Mouse (Mus musculus): ENCODE measurements around the gene Rprd1b. TPM values are rescaled to one million over a fixed set of nuclear protein-coding genes. Genes with fewer than 3 reads are reported as not detected.

Gene Rprd1b
- total RNA-seq, 2 experiments from 2014 or later, result 34.0 to 36.6 TPM

DNA sequence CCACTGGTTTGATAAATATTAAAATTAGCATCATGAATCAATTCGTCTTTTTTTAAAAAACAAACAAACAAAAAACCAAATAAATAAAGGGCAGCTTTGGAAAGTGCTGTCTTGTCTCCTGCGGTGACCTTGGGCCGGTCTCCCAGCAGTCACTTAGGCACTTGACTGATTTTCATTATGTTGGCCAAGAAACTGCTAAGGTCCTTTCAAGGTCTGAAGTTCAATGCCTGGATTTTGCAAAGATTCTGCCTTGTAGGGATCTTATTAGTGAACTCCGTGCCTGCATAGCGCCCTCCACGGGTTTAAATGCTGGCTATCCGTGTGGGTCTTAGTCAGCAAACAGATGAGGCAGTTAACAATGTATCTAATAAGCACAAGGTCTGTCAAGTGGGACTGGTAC lies 50.7 kb downstream of the Rprd1b start:
- no peak for DNase-seq (ENCODE audit: low spot score in 2 of 2)

GRCm38 (mm10) chr2:158079843-158080395 lies 51.6 kb downstream of the Rprd1b start:
- no peak for DNase-seq (ENCODE audit: low spot score in 2 of 2)

- no peak for DNase-seq (ENCODE audit: low spot score in 2 of 2)
Measured at GRCm38 (mm10) chr2:158080622-158081241, 52.4 kb downstream of the Rprd1b start.

GRCm38 (mm10) chr2:158084486-158084885 lies 56.2 kb downstream of the Rprd1b start:
- no peak for DNase-seq (ENCODE audit: low spot score in 2 of 2)

GRCm38 (mm10) chr2:158090096-158090495 lies 61.8 kb downstream of the Rprd1b start:
- DNase-seq (ENCODE audit: low spot score in 2 of 2), result no peak

GRCm38 (mm10) chr2:158093345-158093744 lies 65.0 kb downstream of the Rprd1b start:
- DNase-seq (ENCODE audit: low spot score in 2 of 2), result no peak

DNA sequence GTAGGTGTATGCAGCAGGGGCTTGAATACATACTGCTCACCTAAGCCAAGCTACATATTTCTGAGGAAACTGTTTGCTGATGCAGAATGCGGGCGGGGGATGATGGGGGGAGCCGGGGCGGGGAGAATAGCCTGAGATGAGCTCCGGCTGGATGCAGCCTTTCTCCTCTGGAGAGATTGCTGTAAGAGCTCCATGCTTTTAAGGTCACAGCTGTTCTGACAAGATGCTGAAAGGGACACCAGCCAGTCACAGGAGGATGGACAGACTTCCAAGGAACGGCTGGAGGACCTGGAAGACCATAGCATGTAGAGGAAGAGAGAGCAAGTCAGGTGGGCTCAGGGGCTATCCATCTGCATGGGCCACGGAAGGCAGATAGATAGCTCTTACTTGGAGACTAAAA lies 66.0 kb downstream of the Rprd1b start:
- no peak for DNase-seq (ENCODE audit: low spot score in 2 of 2)

- DNase-seq (ENCODE audit: low spot score in 2 of 2), result no peak
Measured at GRCm38 (mm10) chr2:158094846-158095245, 66.5 kb downstream of the Rprd1b start.

DNA sequence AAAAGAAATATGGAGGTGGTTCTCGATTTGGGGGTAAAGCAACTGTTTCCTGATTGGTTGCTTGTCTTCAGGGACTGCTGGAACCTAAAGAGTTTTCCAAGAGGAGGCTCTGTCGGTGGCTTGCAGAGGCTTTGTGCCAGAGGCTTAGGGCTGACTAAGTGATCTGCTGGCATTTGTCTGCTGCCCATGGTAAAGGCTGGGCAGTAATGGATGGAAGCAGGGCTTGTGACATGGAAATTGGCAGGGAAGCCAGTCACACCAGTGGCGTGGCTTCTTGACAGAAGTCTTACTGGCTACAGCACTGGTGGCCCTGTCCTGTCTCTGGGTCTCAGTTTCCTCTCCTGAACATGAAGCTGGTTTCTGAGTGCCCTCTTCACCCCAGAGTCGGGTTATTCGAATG lies 68.8 kb downstream of the Rprd1b start:
- no peak for DNase-seq (ENCODE audit: low spot score in 2 of 2)

GRCm38 (mm10) chr2:158098730-158099129 lies 70.4 kb downstream of the Rprd1b start:
- no peak for DNase-seq (ENCODE audit: low spot score in 2 of 2)

- DNase-seq (ENCODE audit: low spot score in 2 of 2), result no peak
Measured at GRCm38 (mm10) chr2:158099537-158099936, 71.2 kb downstream of the Rprd1b start.

- no peak for DNase-seq (ENCODE audit: low spot score in 2 of 2)
Measured at GRCm38 (mm10) chr2:158101768-158102167, 73.5 kb downstream of the Rprd1b start.

DNA sequence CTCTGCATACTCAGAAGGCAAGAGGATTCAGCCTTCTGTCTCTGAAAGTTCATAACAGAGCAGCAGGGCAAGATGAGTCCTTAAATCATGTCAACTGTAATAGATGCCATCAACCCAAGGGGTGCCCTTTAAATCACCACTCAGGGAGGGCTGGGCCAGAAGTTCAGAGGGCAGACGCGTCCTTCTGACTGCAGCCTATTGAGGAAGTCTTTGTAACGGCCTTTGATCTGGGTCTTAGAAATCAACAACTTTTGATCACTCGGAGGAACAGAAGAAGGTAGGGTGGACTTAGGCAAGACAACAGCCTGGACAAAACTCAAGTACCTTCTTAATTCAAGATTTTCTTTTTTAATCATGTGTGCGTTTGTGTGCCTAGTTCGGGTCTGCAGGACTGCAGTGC lies 76.7 kb downstream of the Rprd1b start:
- no peak for DNase-seq (ENCODE audit: low spot score in 2 of 2)

- DNase-seq (ENCODE audit: low spot score in 2 of 2), result no peak
Measured at GRCm38 (mm10) chr2:158105605-158106004, 77.3 kb downstream of the Rprd1b start.

DNA sequence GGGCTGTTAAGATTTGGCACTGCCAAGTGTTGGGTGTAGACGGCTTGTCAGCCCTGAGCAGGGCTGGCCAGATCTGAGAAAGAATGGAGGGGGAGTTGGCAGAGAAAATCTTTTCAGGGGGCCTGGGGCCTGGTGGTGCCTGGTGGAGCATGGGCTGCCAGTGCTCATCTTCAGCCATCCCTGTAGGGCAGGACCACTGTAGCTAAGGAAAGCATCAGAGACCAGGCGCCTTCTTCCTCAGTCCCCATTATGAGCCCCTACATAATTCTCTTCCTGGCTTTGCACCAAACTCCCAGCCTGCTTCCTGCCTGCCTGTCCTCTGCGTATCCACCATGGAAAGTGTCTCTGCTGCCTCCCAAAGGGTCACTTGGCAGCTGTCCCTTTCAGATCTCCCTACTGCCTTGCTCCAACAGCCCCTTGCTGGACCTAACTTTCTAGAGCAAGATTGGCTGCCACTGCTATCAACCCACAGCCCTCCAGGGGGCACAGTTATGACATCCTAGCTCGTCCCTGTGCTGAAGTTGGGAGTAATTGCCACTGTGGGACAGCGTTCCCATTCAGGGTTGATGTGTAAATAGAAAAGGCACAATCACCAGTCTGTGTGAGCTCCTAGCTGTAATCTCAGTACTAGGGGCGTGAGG lies 78.8 kb downstream of the Rprd1b start:
- DNase-seq (ENCODE audit: low spot score in 2 of 2), result peak; percentile 56 to 61

DNA sequence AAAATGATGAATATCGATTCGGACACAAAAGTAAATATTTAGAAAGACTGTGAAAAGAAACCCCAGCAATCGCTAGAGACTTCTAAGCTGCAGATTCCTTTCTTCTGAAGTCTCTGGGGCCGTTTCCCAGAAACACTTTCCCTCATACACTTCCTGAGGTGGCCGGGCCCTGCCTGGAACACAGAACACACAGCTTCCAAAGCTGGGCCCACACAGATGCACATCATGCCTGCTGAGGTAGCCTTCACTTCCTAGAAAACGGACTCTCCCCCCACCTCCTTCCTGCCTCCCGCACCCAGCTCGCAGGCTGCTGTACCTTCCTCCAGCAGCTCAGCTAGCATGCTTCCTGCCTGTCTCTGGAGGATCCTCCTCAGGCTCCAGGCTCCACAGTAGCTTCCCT lies 81.2 kb downstream of the Rprd1b start:
- no peak for DNase-seq (ENCODE audit: low spot score in 2 of 2)

- peak; percentile 41 for DNase-seq (ENCODE audit: low spot score in 2 of 2)
Measured at GRCm38 (mm10) chr2:158113591-158114257, 85.4 kb downstream of the Rprd1b start.

GRCm38 (mm10) chr2:158114931-158115330 lies 86.6 kb downstream of the Rprd1b start:
- DNase-seq (ENCODE audit: low spot score in 2 of 2), result no peak

GRCm38 (mm10) chr2:158115838-158116453 lies 87.6 kb downstream of the Rprd1b start:
- DNase-seq (ENCODE audit: low spot score in 2 of 2), result no peak

DNA sequence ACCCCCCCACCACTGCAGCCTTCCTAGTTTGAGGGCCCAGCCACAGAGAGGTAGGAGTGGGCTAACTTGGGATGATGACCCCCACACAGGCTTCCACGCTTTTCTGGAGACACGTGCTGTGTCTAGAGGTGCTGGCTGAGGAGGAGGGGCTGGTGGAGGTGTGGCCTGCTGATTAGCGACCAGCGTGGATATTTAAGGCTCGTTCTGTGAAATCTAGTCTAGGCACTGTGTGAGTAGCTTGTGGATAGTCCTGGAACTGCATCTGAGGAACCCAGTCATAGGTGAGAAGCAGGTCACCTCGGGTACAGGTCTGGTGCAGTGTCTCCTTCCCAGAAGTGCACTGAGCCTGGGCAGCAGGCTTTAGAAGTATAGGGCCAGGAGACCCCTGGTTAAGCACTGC lies 88.4 kb downstream of the Rprd1b start:
- no peak for DNase-seq (ENCODE audit: low spot score in 2 of 2)

DNA sequence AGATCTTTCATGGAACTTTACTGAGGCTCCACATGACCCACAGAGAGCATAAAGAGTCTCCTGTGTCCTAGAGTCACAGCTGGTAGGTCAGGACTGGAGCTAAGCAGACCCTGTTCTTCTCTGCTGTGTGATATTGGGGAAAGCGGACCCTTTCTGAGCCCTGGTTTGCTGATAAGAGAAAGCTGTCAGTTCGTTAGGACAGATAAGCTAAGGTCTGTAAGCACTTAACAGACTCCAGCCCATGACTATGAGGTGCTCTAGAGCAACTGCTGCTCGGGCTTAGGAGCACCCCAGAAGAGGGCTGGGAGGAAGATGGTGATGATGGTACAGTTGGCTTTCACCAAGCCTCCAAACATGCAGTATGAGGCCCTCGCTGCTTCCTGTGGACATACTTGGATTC lies 90.8 kb downstream of the Rprd1b start:
- DNase-seq (ENCODE audit: low spot score in 2 of 2), result no peak

- DNase-seq (ENCODE audit: low spot score in 2 of 2), result no peak
Measured at GRCm38 (mm10) chr2:158120211-158120610, 91.9 kb downstream of the Rprd1b start.
